Mouse (Mus musculus): ENCODE measurements at regions not wholly inside any gene's neighbourhood (a gene's known extent, or its start where the extent isn't known, plus 50 kb on each side); places are given as distances from the start of the nearest gene placed in this dataset.

- no peak for DNase-seq (ENCODE audit: low spot score in 2 of 2)
Observed at GRCm38 (mm10) chr8:103347158-103347871, 561.9 kb upstream of the Cdh11 start.

GRCm38 (mm10) chr8:103361713-103362112 is 576.3 kb upstream of the Cdh11 start:
- DNase-seq (ENCODE audit: low spot score in 2 of 2), result no peak

- DNase-seq (ENCODE audit: low spot score in 2 of 2), result no peak
Observed at GRCm38 (mm10) chr8:103370394-103370793, 585.0 kb upstream of the Cdh11 start.

GRCm38 (mm10) chr8:103373007-103373406 is 587.6 kb upstream of the Cdh11 start:
- no peak for DNase-seq (ENCODE audit: low spot score in 2 of 2)

- DNase-seq (ENCODE audit: low spot score in 2 of 2), result no peak
Observed at GRCm38 (mm10) chr8:103374151-103374550, 588.7 kb upstream of the Cdh11 start.

- no peak for DNase-seq (ENCODE audit: low spot score in 2 of 2)
Observed at GRCm38 (mm10) chr8:103378545-103378944, 593.1 kb upstream of the Cdh11 start.

- no peak for DNase-seq (ENCODE audit: low spot score in 2 of 2)
Observed at GRCm38 (mm10) chr8:103381575-103381974, 596.1 kb upstream of the Cdh11 start.

- no peak for DNase-seq (ENCODE audit: low spot score in 2 of 2)
Observed at GRCm38 (mm10) chr8:103391359-103391758, 605.9 kb upstream of the Cdh11 start.

- no peak for DNase-seq (ENCODE audit: low spot score in 2 of 2)
Observed at GRCm38 (mm10) chr8:103395316-103395715, 609.9 kb upstream of the Cdh11 start.

- DNase-seq (ENCODE audit: low spot score in 2 of 2), result no peak
Observed at GRCm38 (mm10) chr8:103398179-103398578, 612.7 kb upstream of the Cdh11 start.

- no peak for DNase-seq (ENCODE audit: low spot score in 2 of 2)
Observed at GRCm38 (mm10) chr8:103399466-103399865, 614.0 kb upstream of the Cdh11 start.

GRCm38 (mm10) chr8:103400143-103400542 is 614.7 kb upstream of the Cdh11 start:
- peak; percentile 59 to 74 for DNase-seq (ENCODE audit: low spot score in 2 of 2)

GRCm38 (mm10) chr8:103402731-103403130 is 617.3 kb upstream of the Cdh11 start:
- no peak for DNase-seq (ENCODE audit: low spot score in 2 of 2)

GRCm38 (mm10) chr8:103403826-103404225 is 618.4 kb upstream of the Cdh11 start:
- no peak for DNase-seq (ENCODE audit: low spot score in 2 of 2)

- DNase-seq (ENCODE audit: low spot score in 2 of 2), result no peak
Observed at GRCm38 (mm10) chr8:103405787-103406186, 620.3 kb upstream of the Cdh11 start.

GRCm38 (mm10) chr8:103406921-103407320 is 621.5 kb upstream of the Cdh11 start:
- DNase-seq (ENCODE audit: low spot score in 2 of 2), result no peak

- no peak for DNase-seq (ENCODE audit: low spot score in 2 of 2)
Observed at GRCm38 (mm10) chr8:103407631-103408030, 622.2 kb upstream of the Cdh11 start.

- no peak for DNase-seq (ENCODE audit: low spot score in 2 of 2)
Observed at GRCm38 (mm10) chr8:103408411-103408810, 623.0 kb upstream of the Cdh11 start.

- DNase-seq (ENCODE audit: low spot score in 2 of 2), result no peak
Observed at GRCm38 (mm10) chr8:103409121-103409551, 623.7 kb upstream of the Cdh11 start.

GRCm38 (mm10) chr8:103412731-103413130 is 627.3 kb upstream of the Cdh11 start:
- DNase-seq (ENCODE audit: low spot score in 2 of 2), result no peak

- DNase-seq (ENCODE audit: low spot score in 2 of 2), result no peak
Observed at GRCm38 (mm10) chr8:103413589-103414575, 628.4 kb upstream of the Cdh11 start.

- no peak for DNase-seq (ENCODE audit: low spot score in 2 of 2)
Observed at GRCm38 (mm10) chr8:103422313-103422973, 637.0 kb upstream of the Cdh11 start.
